Mouse (Mus musculus): Measurements from ENCODE around the gene Olfr820. TPM values are rescaled to one million over a fixed set of nuclear protein-coding genes. Genes with fewer than 3 reads are reported as not detected.
A peak's percentile ranks its signal among the peaks of the same experiment; 100 is the strongest.
"Not testable (repeated sequence)": the region's sequence is repeated elsewhere in the genome, so short reads cannot be mapped to it uniquely, and the experiment has no call there.

Gene Olfr820
- polyA plus RNA-seq, 1 experiment: not detected

GRCm38 (mm10) chr10:130004104-130004503 is 8.3 kb upstream of the Olfr820 start:
- H3K9me3 ChIP-seq (replicated peaks; ENCODE audit: control insufficient read depth, insufficient read depth, low read length, poor library complexity, severe bottlenecking): peaks cover 27% of the 10 kb centered on the region
- not testable (repeated sequence) for H3K27me3 ChIP-seq (ENCODE audit: control insufficient read depth, insufficient read depth, low read length, poor library complexity, severe bottlenecking); H3K36me3 ChIP-seq (ENCODE audit: control insufficient read depth, insufficient read depth, low read length, poor library complexity, severe bottlenecking); H3K9ac ChIP-seq (ENCODE audit: low read depth, poor library complexity, severe bottlenecking); H3K4me3 ChIP-seq (ENCODE audit: low read depth, low read length); H3K4me1 ChIP-seq (ENCODE audit: control insufficient read depth, insufficient read depth, low read length)
- peak; percentile 75 for TF ChIP-seq EP300 (IDR thresholded peaks at IDR 0.05; ENCODE audit: insufficient read depth, low read depth, low read length)
- peak overlapping the region; percentile 88; the same call in 1 of the 2 replicates for H3K27ac ChIP-seq (ENCODE audit: insufficient read depth, low read length)

GRCm38 (mm10) chr10:130005366-130005765 is 7.1 kb upstream of the Olfr820 start:
- not testable (repeated sequence) for H3K4me1 ChIP-seq (ENCODE audit: control insufficient read depth, insufficient read depth, low read length); H3K9ac ChIP-seq (ENCODE audit: low read depth, poor library complexity, severe bottlenecking); H3K27me3 ChIP-seq (ENCODE audit: control insufficient read depth, insufficient read depth, low read length, poor library complexity, severe bottlenecking); H3K36me3 ChIP-seq (ENCODE audit: control insufficient read depth, insufficient read depth, low read length, poor library complexity, severe bottlenecking); H3K4me3 ChIP-seq (ENCODE audit: low read depth, low read length)
- Histone ChIP-seq H3K9me3 (replicated peaks; ENCODE audit: control insufficient read depth, insufficient read depth, low read length, poor library complexity, severe bottlenecking) (peaks cover 24% of the 10 kb centered on the region), H3K27ac (ENCODE audit: insufficient read depth, low read length) (peak overlapping the region; percentile 80)

- Histone ChIP-seq H3K27me3 (ENCODE audit: control insufficient read depth, insufficient read depth, low read length, poor library complexity, severe bottlenecking) (no peaks in the 10 kb centered on the region), H3K9ac (ENCODE audit: low read depth, poor library complexity, severe bottlenecking) (no peak within 1 kb of the TSS), H3K27ac (ENCODE audit: insufficient read depth, low read length) (no peak within 1 kb of the TSS), H3K9me3 (replicated peaks; ENCODE audit: control insufficient read depth, insufficient read depth, low read length, poor library complexity, severe bottlenecking) (no peaks in the 10 kb centered on the region), H3K36me3 (ENCODE audit: control insufficient read depth, insufficient read depth, low read length, poor library complexity, severe bottlenecking) (no peaks in the 10 kb centered on the region), H3K4me3 (ENCODE audit: low read depth, low read length) (no peak within 1 kb of the TSS), H3K4me1 (ENCODE audit: control insufficient read depth, insufficient read depth, low read length) (no peaks in the 10 kb centered on the region)
- TF ChIP-seq CTCF (IDR thresholded peaks at IDR 0.05; ENCODE audit: low read depth, low read length) (no peak), POLR2A (IDR thresholded peaks at IDR 0.05; ENCODE audit: insufficient read depth, low read length) (no peak), EP300 (IDR thresholded peaks at IDR 0.05; ENCODE audit: insufficient read depth, low read depth, low read length) (no peak)
Measured at GRCm38 (mm10) chr10:130030048-130030447, 17.6 kb downstream of the Olfr820 start, which contains the start of gene Olfr821. Gene Olfr821, plus strand, starts transcription at chr10:130030348.

- Histone ChIP-seq H3K9me3 (replicated peaks; ENCODE audit: control insufficient read depth, insufficient read depth, low read length, poor library complexity, severe bottlenecking) (no peaks in the 10 kb centered on the region), H3K36me3 (ENCODE audit: control insufficient read depth, insufficient read depth, low read length, poor library complexity, severe bottlenecking) (no peaks in the 10 kb centered on the region), H3K4me1 (ENCODE audit: control insufficient read depth, insufficient read depth, low read length) (no peaks in the 10 kb centered on the region), H3K9ac (ENCODE audit: low read depth, poor library complexity, severe bottlenecking) (no peak overlapping the region), H3K4me3 (ENCODE audit: low read depth, low read length) (no peak overlapping the region), H3K27ac (ENCODE audit: insufficient read depth, low read length) (no peak overlapping the region), H3K27me3 (ENCODE audit: control insufficient read depth, insufficient read depth, low read length, poor library complexity, severe bottlenecking) (no peaks in the 10 kb centered on the region)
- TF ChIP-seq CTCF (IDR thresholded peaks at IDR 0.05; ENCODE audit: low read depth, low read length): no peak
- TF ChIP-seq POLR2A (IDR thresholded peaks at IDR 0.05; ENCODE audit: insufficient read depth, low read length): no peak
- 0 out of 2 replicates have a peak, but pooled peaks have one; percentile 44 for TF ChIP-seq EP300 (IDR thresholded peaks at IDR 0.05; ENCODE audit: insufficient read depth, low read depth, low read length)
Measured at GRCm38 (mm10) chr10:130037096-130037495, 24.7 kb downstream of the Olfr820 start.

Other genes starting within 250 kb of the Olfr820 start
- not detected in 2 replicates for gene Olfr808, start 247.1 kb upstream of the Olfr820 start, polyA plus RNA-seq (2011; ENCODE audit: insufficient read depth, insufficient read length, low read depth, missing spikeins)
- gene Olfr809, start 238.0 kb upstream of the Olfr820 start, polyA plus RNA-seq (2011; ENCODE audit: insufficient read depth, insufficient read length, low read depth, missing spikeins): not detected in 2 replicates
- not detected in 2 replicates for gene Olfr810, start 217.7 kb upstream of the Olfr820 start, polyA plus RNA-seq (2011; ENCODE audit: insufficient read depth, insufficient read length, low read depth, missing spikeins)
- not detected in 2 replicates for gene Olfr811, start 208.2 kb upstream of the Olfr820 start, polyA plus RNA-seq (2011; ENCODE audit: insufficient read depth, insufficient read length, low read depth, missing spikeins)
- not detected in 2 replicates for gene Olfr812, start 166.5 kb upstream of the Olfr820 start, polyA plus RNA-seq (2011; ENCODE audit: insufficient read depth, insufficient read length, low read depth, missing spikeins)
- not detected in 2 replicates for gene Olfr813, start 157.3 kb upstream of the Olfr820 start, polyA plus RNA-seq (2011; ENCODE audit: insufficient read depth, insufficient read length, low read depth, missing spikeins)
- 0.40 TPM in 1 of 2 replicates, not detected in the other for gene Olfr814, start 132.8 kb upstream of the Olfr820 start, polyA plus RNA-seq (2011; ENCODE audit: insufficient read depth, insufficient read length, low read depth, missing spikeins)
- gene Olfr815, start 106.8 kb upstream of the Olfr820 start, polyA plus RNA-seq (2011; ENCODE audit: insufficient read depth, insufficient read length, low read depth, missing spikeins): not detected in 2 replicates
- not detected in 2 replicates for gene Olfr816, start 97.0 kb upstream of the Olfr820 start, polyA plus RNA-seq (2011; ENCODE audit: insufficient read depth, insufficient read length, low read depth, missing spikeins)
- not detected in 2 replicates for gene Olfr818, start 63.5 kb upstream of the Olfr820 start, polyA plus RNA-seq (2011; ENCODE audit: insufficient read depth, insufficient read length, low read depth, missing spikeins)
- not detected in 2 replicates for gene Olfr819, start 45.4 kb upstream of the Olfr820 start, polyA plus RNA-seq (2011; ENCODE audit: insufficient read depth, insufficient read length, low read depth, missing spikeins)
- not detected in 2 replicates for gene Olfr247, start 36.5 kb upstream of the Olfr820 start, polyA plus RNA-seq (2011; ENCODE audit: insufficient read depth, insufficient read length, low read depth, missing spikeins)
- not detected in 2 replicates for gene Gm10310, start 27.6 kb upstream of the Olfr820 start, polyA plus RNA-seq (2011; ENCODE audit: insufficient read depth, insufficient read length, low read depth, missing spikeins)
- gene Olfr821, start 17.7 kb downstream of the Olfr820 start, polyA plus RNA-seq (2011; ENCODE audit: insufficient read depth, insufficient read length, low read depth, missing spikeins): not detected in 2 replicates
- not detected in 2 replicates for gene Olfr822, start 58.6 kb downstream of the Olfr820 start, polyA plus RNA-seq (2011; ENCODE audit: insufficient read depth, insufficient read length, low read depth, missing spikeins)
- not detected in 2 replicates for gene Olfr823, start 102.8 kb downstream of the Olfr820 start, polyA plus RNA-seq (2011; ENCODE audit: insufficient read depth, insufficient read length, low read depth, missing spikeins)
- not detected in 2 replicates for gene Olfr824, start 117.4 kb downstream of the Olfr820 start, polyA plus RNA-seq (2011; ENCODE audit: insufficient read depth, insufficient read length, low read depth, missing spikeins)
- gene Olfr825, start 154.1 kb downstream of the Olfr820 start, polyA plus RNA-seq (2011; ENCODE audit: insufficient read depth, insufficient read length, low read depth, missing spikeins): not detected in 2 replicates
- gene Olfr826, start 171.6 kb downstream of the Olfr820 start, polyA plus RNA-seq (2011; ENCODE audit: insufficient read depth, insufficient read length, low read depth, missing spikeins): not detected in 2 replicates
- not detected in 2 replicates for gene Olfr827, start 201.8 kb downstream of the Olfr820 start, polyA plus RNA-seq (2011; ENCODE audit: insufficient read depth, insufficient read length, low read depth, missing spikeins)